Mouse (Mus musculus): ENCODE results near the gene Lrrk1. TPM values are rescaled to one million over a fixed set of nuclear protein-coding genes. Genes with fewer than 3 reads are reported as not detected.

Gene Lrrk1
- polyA plus RNA-seq, 1 experiment: 9.8 TPM

GRCm38 (mm10) chr7:66405951-66406721, 18.0 kb upstream of the Lrrk1 start:
- H3K4me1 ChIP-seq: peaks cover 54% of the 10 kb centered on the region
- no peak overlapping the region for H3K4me3 ChIP-seq (replicated peaks)
- no peaks in the 10 kb centered on the region for H3K36me3 ChIP-seq (replicated peaks; ENCODE audit: low read length)
- TF ChIP-seq GATA1 (IDR thresholded peaks at IDR 0.05; ENCODE audit: borderline replicate concordance, low read length): no peak
- no peak for TF ChIP-seq FLI1 (IDR thresholded peaks at IDR 0.05; ENCODE audit: low read length)
- H3K9me3 ChIP-seq: no peaks in the 10 kb centered on the region
- H3K27me3 ChIP-seq (replicated peaks): peaks cover 45% of the 10 kb centered on the region

DNA sequence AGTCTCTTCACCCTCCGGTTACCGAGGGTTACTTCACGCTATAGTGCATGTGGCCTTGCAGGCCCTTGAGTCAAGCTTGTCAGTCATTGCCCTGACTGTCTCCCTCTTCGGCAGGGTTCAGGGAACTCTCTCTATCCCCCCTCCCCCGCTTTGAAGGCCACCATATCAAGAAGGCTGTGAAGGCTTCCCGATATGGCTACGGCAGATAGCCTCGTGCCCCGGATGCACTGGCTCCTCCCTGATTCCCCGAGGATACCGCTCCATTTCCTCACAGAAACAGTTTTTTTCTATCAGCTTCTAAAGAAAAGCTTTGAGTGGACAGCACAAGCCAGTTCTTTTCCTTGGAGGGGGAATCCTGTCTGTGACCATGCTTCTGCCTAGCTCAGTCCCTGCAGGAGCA, 17.4 kb upstream of the Lrrk1 start:
- Histone ChIP-seq H3K4me1 (peaks cover 49% of the 10 kb centered on the region), H3K9me3 (no peaks in the 10 kb centered on the region), H3K36me3 (replicated peaks; ENCODE audit: low read length) (no peaks in the 10 kb centered on the region), H3K4me3 (replicated peaks) (no peak overlapping the region), H3K27me3 (replicated peaks) (peaks cover 45% of the 10 kb centered on the region)
- no peak for TF ChIP-seq FLI1 (IDR thresholded peaks at IDR 0.05; ENCODE audit: low read length)
- no peak for TF ChIP-seq GATA1 (IDR thresholded peaks at IDR 0.05; ENCODE audit: borderline replicate concordance, low read length)

- Histone ChIP-seq H3K36me3 (replicated peaks; ENCODE audit: low read length) (no peaks in the 10 kb centered on the region), H3K27me3 (replicated peaks) (peaks cover 46% of the 10 kb centered on the region), H3K4me3 (replicated peaks) (peak overlapping the region; percentile 24), H3K9me3 (no peaks in the 10 kb centered on the region), H3K4me1 (peaks cover 49% of the 10 kb centered on the region)
- TF ChIP-seq GATA1 (IDR thresholded peaks at IDR 0.05; ENCODE audit: borderline replicate concordance, low read length) (no peak), FLI1 (IDR thresholded peaks at IDR 0.05; ENCODE audit: low read length) (no peak)
Measured at GRCm38 (mm10) chr7:66404802-66405201, 16.7 kb upstream of the Lrrk1 start.

GRCm38 (mm10) chr7:66404141-66404540, 16.0 kb upstream of the Lrrk1 start:
- Histone ChIP-seq H3K4me1 (peaks cover 46% of the 10 kb centered on the region), H3K4me3 (replicated peaks) (peak overlapping the region; percentile 4), H3K9me3 (no peaks in the 10 kb centered on the region), H3K36me3 (replicated peaks; ENCODE audit: low read length) (no peaks in the 10 kb centered on the region), H3K27me3 (replicated peaks) (peaks cover 49% of the 10 kb centered on the region)
- TF ChIP-seq GATA1 (IDR thresholded peaks at IDR 0.05; ENCODE audit: borderline replicate concordance, low read length) (no peak), FLI1 (IDR thresholded peaks at IDR 0.05; ENCODE audit: low read length) (no peak)

GRCm38 (mm10) chr7:66402876-66403275, 14.7 kb upstream of the Lrrk1 start:
- no peak for TF ChIP-seq FLI1 (IDR thresholded peaks at IDR 0.05; ENCODE audit: low read length)
- TF ChIP-seq GATA1 (IDR thresholded peaks at IDR 0.05; ENCODE audit: borderline replicate concordance, low read length): no peak
- no peaks in the 10 kb centered on the region for H3K36me3 ChIP-seq (replicated peaks; ENCODE audit: low read length)
- peaks cover 48% of the 10 kb centered on the region for H3K4me1 ChIP-seq
- H3K27me3 ChIP-seq (replicated peaks): peaks cover 52% of the 10 kb centered on the region
- H3K9me3 ChIP-seq: no peaks in the 10 kb centered on the region
- no peak overlapping the region for H3K4me3 ChIP-seq (replicated peaks)

DNA sequence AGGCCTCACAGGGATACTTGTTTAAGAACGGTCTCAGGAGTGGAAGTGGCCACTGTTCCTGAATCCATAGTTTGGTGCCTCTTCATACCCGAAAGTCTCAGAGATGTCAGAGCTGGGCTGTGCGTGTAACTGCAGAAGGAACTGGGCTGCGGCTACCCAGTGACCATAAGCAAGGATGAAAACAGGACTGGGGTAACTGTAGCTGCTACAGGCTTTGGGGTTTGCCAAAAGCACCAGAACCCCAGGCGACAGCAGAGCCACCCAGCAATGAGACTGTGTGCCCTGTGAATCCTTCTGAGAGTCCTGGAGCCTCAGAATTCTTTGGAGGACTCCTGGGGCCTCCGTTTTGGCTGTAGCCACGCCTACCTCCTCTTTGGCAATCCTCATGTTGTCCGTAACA, 13.5 kb upstream of the Lrrk1 start:
- peaks cover 43% of the 10 kb centered on the region for H3K4me1 ChIP-seq
- peaks cover 48% of the 10 kb centered on the region for H3K27me3 ChIP-seq (replicated peaks)
- TF ChIP-seq FLI1 (IDR thresholded peaks at IDR 0.05; ENCODE audit: low read length): no peak
- TF ChIP-seq GATA1 (IDR thresholded peaks at IDR 0.05; ENCODE audit: borderline replicate concordance, low read length): no peak
- no peaks in the 10 kb centered on the region for H3K36me3 ChIP-seq (replicated peaks; ENCODE audit: low read length)
- H3K4me3 ChIP-seq (replicated peaks): no peak overlapping the region
- no peaks in the 10 kb centered on the region for H3K9me3 ChIP-seq

GRCm38 (mm10) chr7:66397288-66397687, 9.1 kb upstream of the Lrrk1 start:
- peaks cover 17% of the 10 kb centered on the region for H3K4me1 ChIP-seq
- H3K9me3 ChIP-seq: peaks cover 5% of the 10 kb centered on the region; the same call in 1 of the 2 replicates
- TF ChIP-seq FLI1 (IDR thresholded peaks at IDR 0.05; ENCODE audit: low read length): no peak
- TF ChIP-seq GATA1 (IDR thresholded peaks at IDR 0.05; ENCODE audit: borderline replicate concordance, low read length): no peak
- no peaks in the 10 kb centered on the region for H3K36me3 ChIP-seq (replicated peaks; ENCODE audit: low read length)
- H3K27me3 ChIP-seq (replicated peaks): peaks cover 40% of the 10 kb centered on the region
- no peak overlapping the region for H3K4me3 ChIP-seq (replicated peaks)

- Histone ChIP-seq H3K4me3 (replicated peaks) (peak overlapping the region; percentile 97), H3K27me3 (replicated peaks) (peaks cover 4% of the 10 kb centered on the region)
- TF ChIP-seq FLI1 (IDR thresholded peaks at IDR 0.05; ENCODE audit: low read length): no peak
- no peak for TF ChIP-seq GATA1 (IDR thresholded peaks at IDR 0.05; ENCODE audit: borderline replicate concordance, low read length)
Measured at GRCm38 (mm10) chr7:66388621-66389532, 727 bp upstream of the Lrrk1 start.

DNA sequence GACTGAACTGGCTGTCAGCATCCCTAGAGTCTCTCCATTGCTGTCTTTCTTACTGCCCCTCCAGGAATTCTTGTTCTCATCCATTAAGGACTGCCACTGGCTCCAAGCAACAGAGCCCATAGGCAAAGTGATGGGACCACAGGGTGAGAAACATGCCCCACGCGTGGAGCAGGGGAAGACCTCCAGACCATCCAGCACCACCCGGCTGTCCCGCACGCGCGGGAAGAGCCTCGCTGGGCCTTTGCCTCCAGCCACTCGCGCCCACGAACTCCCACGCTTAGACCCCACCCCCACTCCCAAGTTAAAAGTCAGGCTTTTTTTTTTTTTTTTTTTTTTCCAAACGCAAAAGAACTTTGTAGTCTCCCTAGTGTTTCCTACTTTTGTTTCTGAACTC, 734 bp downstream of the Lrrk1 start:
- H3K36me3 ChIP-seq (replicated peaks; ENCODE audit: low read length): peaks cover 20% of the 10 kb centered on the region
- H3K4me1 ChIP-seq: peaks cover 66% of the 10 kb centered on the region
- no peaks in the 10 kb centered on the region for H3K9me3 ChIP-seq
- peaks cover under 1% of the 10 kb centered on the region for H3K27me3 ChIP-seq (replicated peaks)
- peak overlapping the region; percentile 97 for H3K4me3 ChIP-seq (replicated peaks)
- TF ChIP-seq FLI1 (IDR thresholded peaks at IDR 0.05; ENCODE audit: low read length): no peak
- no peak for TF ChIP-seq GATA1 (IDR thresholded peaks at IDR 0.05; ENCODE audit: borderline replicate concordance, low read length)

More at GRCm38 (mm10) chr7:66388621-66389532, 727 bp upstream of the Lrrk1 start:
- Histone ChIP-seq H3K9me3 (no peaks in the 10 kb centered on the region), H3K36me3 (replicated peaks; ENCODE audit: low read length) (peaks cover 12% of the 10 kb centered on the region), H3K4me1 (peaks cover 60% of the 10 kb centered on the region)

Data from megakaryocyte, embryonic 14.5 days (primary cell).